Comparison of ENCODE assay signal across 12 mouse cellular contexts in genomic region chr6:136887854-136888253, GRCm38 (mm10). TPM values are rescaled to one million over a fixed set of nuclear protein-coding genes. Genes with fewer than 3 reads are reported as not detected.
DNase-seq lines count a peak whose midpoint lies in the region; ATAC-seq and TF ChIP-seq lines count a peak whose summit lies in the region.
"Had no signal": no experiment of that assay in that cellular context is flagged by ENCODE, and none has a peak within 500 bp of the region (broad histone marks: within the 10 kb centered on the region; RNA-seq: fewer than 3 reads in every experiment).

No protein-coding gene starts in this region.

- H3K4me2 ChIP-seq in liver, postnatal 0 days (ENCODE audit: low read depth, low read length), result no peak overlapping the region
- no peak overlapping the region for H3K4me2 ChIP-seq in liver, embryonic 11.5 days
- no peak overlapping the region for H3K4me2 ChIP-seq in heart, embryonic 14.5 days (ENCODE audit: low read length)
- H3K4me2 ChIP-seq in hindbrain, embryonic 13.5 days, result no peak overlapping the region
- H3K4me2 ChIP-seq: midbrain, embryonic 13.5 days had no signal

- H3K4me1 ChIP-seq in liver, postnatal 0 days (ENCODE audit: insufficient read depth), result no peaks in the 10 kb centered on the region
- peaks cover 2% of the 10 kb centered on the region; the same call in 1 of the 2 replicates for H3K4me1 ChIP-seq in liver, embryonic 11.5 days (replicated peaks; ENCODE audit: control insufficient read depth, insufficient read depth, low read length)
- H3K4me1 ChIP-seq in heart, embryonic 14.5 days (ENCODE audit: control insufficient read depth in 2 of 2, insufficient read depth in 2 of 2, low read length in 2 of 2), result peaks cover 3 to 6% of the 10 kb centered on the region in 2 experiments; a peak in 1 of 4 replicates
- H3K4me1 ChIP-seq in testis, adult 2 months (ENCODE audit: control insufficient read depth, insufficient read depth, low read length), result no peaks in the 10 kb centered on the region
- H3K4me1 ChIP-seq in hindbrain, embryonic 13.5 days (replicated peaks), result no peaks in the 10 kb centered on the region
- H3K4me1 ChIP-seq: midbrain, embryonic 13.5 days had no signal

- peak; percentile 8; the same call in 1 of the 2 replicates for TF ChIP-seq EP300 in liver, postnatal 0 days (IDR thresholded peaks at IDR 0.05; ENCODE audit: low read depth)

- TF ChIP-seq POLR2A in testis, adult 2 months (IDR thresholded peaks at IDR 0.05; ENCODE audit: control insufficient read depth, low read depth, low read length), result no peak

- H3K9ac ChIP-seq in liver, postnatal 0 days (replicated peaks), result no peak overlapping the region
- no peak overlapping the region for H3K9ac ChIP-seq in liver, embryonic 11.5 days (ENCODE audit: low read depth, low read length)
- no peak overlapping the region for H3K9ac ChIP-seq in heart, embryonic 14.5 days (ENCODE audit: low read length)
- H3K9ac ChIP-seq in hindbrain, embryonic 13.5 days, result no peak overlapping the region
- H3K9ac ChIP-seq: midbrain, embryonic 13.5 days had no signal

- H3K27me3 ChIP-seq in liver, postnatal 0 days (ENCODE audit: insufficient read depth, low read length), result no peaks in the 10 kb centered on the region
- no peaks in the 10 kb centered on the region for H3K27me3 ChIP-seq in liver, embryonic 11.5 days (replicated peaks; ENCODE audit: control insufficient read depth, insufficient read depth, low read length)
- H3K27me3 ChIP-seq in heart, embryonic 14.5 days (ENCODE audit: control insufficient read depth, insufficient read depth, low read length), result no peaks in the 10 kb centered on the region
- no peaks in the 10 kb centered on the region for H3K27me3 ChIP-seq in testis, adult 2 months (ENCODE audit: control insufficient read depth, insufficient read depth, low read length)
- H3K27me3 ChIP-seq in hindbrain, embryonic 13.5 days, result no peaks in the 10 kb centered on the region
- H3K27me3 ChIP-seq: midbrain, embryonic 13.5 days had no signal

- no peak overlapping the region for H3K27ac ChIP-seq in liver, postnatal 0 days (ENCODE audit: low read depth)
- no peak overlapping the region for H3K27ac ChIP-seq in liver, embryonic 11.5 days (ENCODE audit: low read depth, low read length)
- H3K27ac ChIP-seq in heart, embryonic 14.5 days (replicated peaks in 1 of 2; ENCODE audit: control insufficient read depth in 1 of 2, insufficient read depth in 1 of 2, low read depth in 2 of 2, low read length in 2 of 2), result peak overlapping the region; percentile 15 to 30
- H3K27ac ChIP-seq in testis, adult 2 months (ENCODE audit: control insufficient read depth, insufficient read depth, low read depth, low read length), result peak overlapping the region; percentile 76
- H3K27ac ChIP-seq in hindbrain, embryonic 13.5 days, result no peak overlapping the region
- H3K27ac ChIP-seq: midbrain, embryonic 13.5 days had no signal

- no peak for TF ChIP-seq CTCF in liver, postnatal 0 days (IDR thresholded peaks at IDR 0.05; ENCODE audit: low read depth)
- no peak for TF ChIP-seq CTCF in testis, adult 2 months (IDR thresholded peaks at IDR 0.05; ENCODE audit: control insufficient read depth, insufficient read depth, insufficient replicate concordance, low read depth, low read length)

- no peaks in the 10 kb centered on the region for H3K9me3 ChIP-seq in liver, postnatal 0 days (ENCODE audit: low read length)
- no peaks in the 10 kb centered on the region for H3K9me3 ChIP-seq in liver, embryonic 11.5 days (ENCODE audit: control insufficient read depth, low read length)
- H3K9me3 ChIP-seq in heart, embryonic 14.5 days (ENCODE audit: control insufficient read depth, low read length), result no peaks in the 10 kb centered on the region
- H3K9me3 ChIP-seq in hindbrain, embryonic 13.5 days, result no peaks in the 10 kb centered on the region
- H3K9me3 ChIP-seq: midbrain, embryonic 13.5 days had no signal

- no peak for DNase-seq in liver, postnatal 0 days
- DNase-seq in liver, embryonic 11.5 days (ENCODE audit: low spot score), result no peak
- DNase-seq in kidney, postnatal 14 days, result peak; percentile 84
- DNase-seq in layer of hippocampus, adult 9-11 months, result no peak
- no peak for DNase-seq in retina, embryonic 14.5 days (ENCODE audit: low spot score)

- WGBS in liver, postnatal 0 days (ENCODE audit: insufficient replicate concordance), result 73% methylated on average over 9 of the region's 9 CpGs
- 70% methylated on average over 9 of the region's 9 CpGs for WGBS in liver, embryonic 11.5 days
- 41% methylated on average over 9 of the region's 9 CpGs for WGBS in heart, embryonic 14.5 days
- WGBS in hindbrain, embryonic 13.5 days, result 77% methylated on average over 9 of the region's 9 CpGs

- ATAC-seq in liver, postnatal 0 days, result peak; percentile 43; the same call in 1 of the 2 replicates
- no peak for ATAC-seq in liver, embryonic 11.5 days (replicated peaks; ENCODE audit: low FRiP score)
- peak; percentile 76 for ATAC-seq in heart, embryonic 14.5 days (ENCODE audit: insufficient number of reproducible peaks, insufficient read depth, low FRiP score, low read depth)
- ATAC-seq in hindbrain, embryonic 13.5 days (ENCODE audit: low FRiP score), result no peak
- ATAC-seq: midbrain, embryonic 13.5 days had no signal

- no peaks in the 10 kb centered on the region for H3K36me3 ChIP-seq in liver, postnatal 0 days (replicated peaks; ENCODE audit: insufficient read depth, low read length)
- no peaks in the 10 kb centered on the region for H3K36me3 ChIP-seq in liver, embryonic 11.5 days (ENCODE audit: control insufficient read depth, insufficient read depth, low read length)
- H3K36me3 ChIP-seq in heart, embryonic 14.5 days (ENCODE audit: control insufficient read depth, insufficient read depth, low read length), result no peaks in the 10 kb centered on the region
- no peaks in the 10 kb centered on the region for H3K36me3 ChIP-seq in testis, adult 2 months (ENCODE audit: control insufficient read depth, insufficient read depth, low read length)
- H3K36me3 ChIP-seq in hindbrain, embryonic 13.5 days, result no peaks in the 10 kb centered on the region
- H3K36me3 ChIP-seq: midbrain, embryonic 13.5 days had no signal

- no peak overlapping the region for H3K4me3 ChIP-seq in liver, postnatal 0 days (ENCODE audit: low read depth, low read length)
- H3K4me3 ChIP-seq in liver, embryonic 11.5 days (ENCODE audit: low read depth, low read length), result no peak overlapping the region
- no peak overlapping the region for H3K4me3 ChIP-seq in heart, embryonic 14.5 days (ENCODE audit: control insufficient read depth in 1 of 2, insufficient read depth in 1 of 2, low read depth in 1 of 2, low read length in 2 of 2)
- H3K4me3 ChIP-seq in testis, adult 2 months (ENCODE audit: control insufficient read depth, low read depth, low read length), result no peak overlapping the region
- H3K4me3 ChIP-seq in hindbrain, embryonic 13.5 days, result no peak overlapping the region
- H3K4me3 ChIP-seq: midbrain, embryonic 13.5 days had no signal

RNA-seq across cellular contexts. Expression of gene Mgp, which starts 12.2 kb away (rescaled TPM):
- 4.5 and 6.2 TPM in 2 replicates for polyA plus RNA-seq in liver, postnatal 0 days (2015; fragmentation: Nextera tagmentation; extraction: Ambion mirVana)
- 7.7 and 8.2 TPM in 2 replicates for polyA plus RNA-seq in liver, embryonic 11.5 days (2014; fragmentation: Nextera tagmentation; extraction: Ambion mirVana)
- 457 and 563 TPM in 2 replicates for polyA plus RNA-seq in heart, embryonic 14.5 days (2014; fragmentation: Nextera tagmentation; extraction: Ambion mirVana)
- 51.0 and 80.5 TPM in 2 replicates for polyA plus RNA-seq in testis, adult 2 months (2012; rRNA removed)
- polyA plus RNA-seq in hindbrain, embryonic 13.5 days (2015; fragmentation: Nextera tagmentation; extraction: Ambion mirVana), result 13.6 and 16.2 TPM in 2 replicates

RNA-seq across cellular contexts. Expression of gene Art4, which starts 30.3 kb away (rescaled TPM):
- 10.6 and 11.1 TPM in 2 replicates for polyA plus RNA-seq in liver, postnatal 0 days (2015; fragmentation: Nextera tagmentation; extraction: Ambion mirVana)
- polyA plus RNA-seq in liver, embryonic 11.5 days (2014; fragmentation: Nextera tagmentation; extraction: Ambion mirVana), result 8.7 and 11.1 TPM in 2 replicates
- 9.5 and 11.2 TPM in 2 replicates for polyA plus RNA-seq in heart, embryonic 14.5 days (2014; fragmentation: Nextera tagmentation; extraction: Ambion mirVana)
- 0.96 and 1.0 TPM in 2 replicates for polyA plus RNA-seq in testis, adult 2 months (2012; rRNA removed)
- 0.13 and 0.39 TPM in 2 replicates for polyA plus RNA-seq in hindbrain, embryonic 13.5 days (2015; fragmentation: Nextera tagmentation; extraction: Ambion mirVana)
- polyA plus RNA-seq: C2C12 had no signal

RNA-seq across cellular contexts. Expression of gene Erp27, which starts 34.1 kb away (rescaled TPM):
- 0.40 and 0.42 TPM in 2 replicates for polyA plus RNA-seq in liver, postnatal 0 days (2015; fragmentation: Nextera tagmentation; extraction: Ambion mirVana)
- polyA plus RNA-seq in liver, embryonic 11.5 days (2014; fragmentation: Nextera tagmentation; extraction: Ambion mirVana), result 0.22 and 0.34 TPM in 2 replicates
- 0.93 and 1.7 TPM in 2 replicates for polyA plus RNA-seq in heart, embryonic 14.5 days (2014; fragmentation: Nextera tagmentation; extraction: Ambion mirVana)
- 0.09 TPM in 1 of 2 replicates, not detected in the other for polyA plus RNA-seq in testis, adult 2 months (2012; rRNA removed)
- polyA plus RNA-seq in hindbrain, embryonic 13.5 days (2015; fragmentation: Nextera tagmentation; extraction: Ambion mirVana), result not detected in 2 replicates
- polyA plus RNA-seq: embryonic facial prominence, embryonic 11.5 days; midbrain, embryonic 13.5 days had no signal

RNA-seq across cellular contexts. Expression of gene Pde6h, which starts 35.8 kb away (rescaled TPM):
- 0.34 and 0.77 TPM in 2 replicates for polyA plus RNA-seq in liver, postnatal 0 days (2015; fragmentation: Nextera tagmentation; extraction: Ambion mirVana)
- polyA plus RNA-seq in liver, embryonic 11.5 days (2014; fragmentation: Nextera tagmentation; extraction: Ambion mirVana), result not detected in 2 replicates
- 0.23 TPM in 1 of 2 replicates, not detected in the other for polyA plus RNA-seq in heart, embryonic 14.5 days (2014; fragmentation: Nextera tagmentation; extraction: Ambion mirVana)
- 2.2 and 6.5 TPM in 2 replicates for polyA plus RNA-seq in testis, adult 2 months (2012; rRNA removed)
- not detected in 2 replicates for polyA plus RNA-seq in hindbrain, embryonic 13.5 days (2015; fragmentation: Nextera tagmentation; extraction: Ambion mirVana)
- polyA plus RNA-seq: embryonic facial prominence, embryonic 11.5 days; midbrain, embryonic 13.5 days had no signal

RNA-seq across cellular contexts. Expression of gene Smco3, which starts 52.6 kb away (rescaled TPM):
- polyA plus RNA-seq in liver, postnatal 0 days (2015; fragmentation: Nextera tagmentation; extraction: Ambion mirVana), result not detected in 2 replicates
- polyA plus RNA-seq in liver, embryonic 11.5 days (2014; fragmentation: Nextera tagmentation; extraction: Ambion mirVana), result not detected in 2 replicates
- polyA plus RNA-seq in heart, embryonic 14.5 days (2014; fragmentation: Nextera tagmentation; extraction: Ambion mirVana), result not detected in 2 replicates
- 0.22 TPM in 1 of 2 replicates, not detected in the other for polyA plus RNA-seq in testis, adult 2 months (2012; rRNA removed)
- 0.19 and 0.66 TPM in 2 replicates for polyA plus RNA-seq in hindbrain, embryonic 13.5 days (2015; fragmentation: Nextera tagmentation; extraction: Ambion mirVana)
- polyA plus RNA-seq: spleen, adult 2 months had no signal

Comparison
In these comparisons a context has a peak if more than half of its experiments do, and no peak if none do; other contexts are left out.
1. ATAC-seq: peak in liver, postnatal 0 days (single experiment) and heart, embryonic 14.5 days (single experiment); none in liver, embryonic 11.5 days (single experiment) and hindbrain, embryonic 13.5 days (single experiment).
2. H3K27ac ChIP-seq: peak in heart, embryonic 14.5 days (2 of 2) and testis, adult 2 months (single experiment); none in liver, postnatal 0 days (single experiment), liver, embryonic 11.5 days (single experiment) and hindbrain, embryonic 13.5 days (single experiment).